Mouse (Mus musculus) adrenal gland, postnatal 36 days (tissue): ENCODE measurements around the gene Dock6. TPM values are rescaled to one million over a fixed set of nuclear protein-coding genes. Genes with fewer than 3 reads are reported as not detected.
A peak's percentile ranks its signal among the peaks of the same experiment; 100 is the strongest.

Source experiments
- DNase-seq, 2 experiments: peaks; one replicate each; pipeline ENCODE4 v3.0.0; 2021; ENCODE audit warnings: mixed read lengths in 1 of 2
- total RNA-seq, 2 experiments: library from RNA; stranded (reverse); gene quantifications; 2 replicates each; pipeline ENCODE4 v1.2.3; 2021

Dock6 gene
- total RNA-seq, 2 experiments from 2014 or later = 31.2 to 40.7 TPM

DNA sequence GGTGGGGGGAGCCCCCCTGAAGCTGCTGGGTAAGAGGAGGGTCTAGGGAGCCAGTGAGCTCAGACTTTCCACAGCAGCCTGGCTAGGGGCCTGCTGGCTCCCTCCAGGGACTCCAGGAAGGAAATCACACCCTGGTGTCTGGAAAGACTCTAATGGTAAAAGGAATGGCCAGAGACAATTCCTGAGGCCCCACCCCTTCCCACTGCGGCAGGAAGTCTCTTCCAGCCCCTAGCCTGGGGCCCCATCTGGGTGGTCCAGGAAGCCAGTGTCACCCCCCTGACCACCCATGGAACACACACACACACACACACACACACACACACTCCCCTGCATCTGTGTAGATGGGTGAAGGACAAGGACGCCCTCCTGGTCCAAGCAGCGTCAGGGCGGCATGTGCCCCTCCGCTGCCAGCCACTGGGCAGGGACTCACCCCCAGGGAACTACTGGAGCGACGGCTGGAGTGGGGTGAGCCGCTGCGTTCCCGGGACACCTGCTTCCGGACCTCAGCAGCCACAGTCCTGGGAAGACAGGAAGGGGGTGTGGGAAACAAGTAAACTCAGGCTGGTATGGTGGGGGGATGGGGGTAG lies 5.6 kb downstream of the Dock6 start:
- peak; percentile 55 to 74 for DNase-seq

GRCm38 (mm10) chr9:21845381-21846080 lies 6.9 kb downstream of the Dock6 start:
- DNase-seq = no peak

DNA sequence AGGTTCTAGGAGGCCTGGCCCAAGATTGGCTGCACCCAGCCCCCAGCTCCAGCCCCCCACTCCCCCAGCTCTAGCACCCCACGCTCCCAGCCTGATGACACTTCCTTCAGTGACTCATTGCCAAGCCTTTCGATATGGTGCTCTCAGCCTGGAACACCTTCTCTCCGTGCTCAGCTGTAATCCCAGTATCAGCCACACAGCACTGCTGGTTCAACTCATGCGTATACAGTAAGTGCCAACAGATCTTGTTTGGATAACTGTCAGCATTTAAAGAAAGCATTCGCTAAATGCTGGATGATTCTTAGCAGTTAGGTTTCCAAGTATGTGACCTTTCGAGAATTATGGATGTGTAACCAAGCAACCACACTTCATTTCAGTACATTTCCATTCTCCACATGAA lies 9.3 kb downstream of the Dock6 start:
- DNase-seq = no peak

DNA sequence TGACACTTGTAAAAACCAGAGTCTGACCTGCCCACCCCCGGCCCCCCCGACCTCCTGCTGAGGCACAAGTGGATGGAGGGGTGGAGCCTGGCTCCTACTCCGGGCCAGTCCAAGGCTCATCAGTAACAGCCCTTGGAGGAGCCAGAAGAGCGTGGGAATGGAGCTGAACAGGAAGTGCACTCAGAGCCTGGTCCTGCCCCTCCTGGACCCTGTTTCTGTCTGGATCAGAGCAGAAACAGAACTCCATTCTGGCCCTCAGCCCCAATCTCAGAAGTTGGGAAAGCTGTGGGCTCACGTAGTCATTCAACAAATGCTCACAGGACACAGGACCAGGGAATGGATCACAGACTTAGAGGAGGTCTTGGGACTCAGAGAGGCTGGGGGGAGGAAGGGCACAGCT lies 10.0 kb downstream of the Dock6 start:
- DNase-seq = peak in 1 of 2 experiments; percentile 42

DNA sequence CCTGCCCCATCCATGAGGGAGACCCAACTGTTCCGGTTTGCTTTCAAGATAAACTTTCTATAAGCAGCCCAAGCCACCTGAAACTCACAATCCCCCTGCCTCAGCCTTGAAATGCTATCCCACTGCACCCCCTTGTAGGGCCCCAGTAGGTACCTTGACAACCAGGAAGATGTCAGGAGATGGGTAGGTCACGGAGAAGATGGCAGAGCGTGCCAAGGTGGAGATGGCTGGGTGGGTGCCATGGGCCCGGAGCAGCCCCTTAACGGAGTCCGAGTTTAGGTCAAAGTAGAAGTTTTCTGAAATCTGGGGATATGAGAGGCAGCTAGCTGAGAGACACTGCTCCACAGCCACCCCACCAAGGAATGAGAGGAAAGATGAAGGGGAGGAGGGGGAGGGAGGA lies 11.1 kb downstream of the Dock6 start:
- DNase-seq = no peak

DNA sequence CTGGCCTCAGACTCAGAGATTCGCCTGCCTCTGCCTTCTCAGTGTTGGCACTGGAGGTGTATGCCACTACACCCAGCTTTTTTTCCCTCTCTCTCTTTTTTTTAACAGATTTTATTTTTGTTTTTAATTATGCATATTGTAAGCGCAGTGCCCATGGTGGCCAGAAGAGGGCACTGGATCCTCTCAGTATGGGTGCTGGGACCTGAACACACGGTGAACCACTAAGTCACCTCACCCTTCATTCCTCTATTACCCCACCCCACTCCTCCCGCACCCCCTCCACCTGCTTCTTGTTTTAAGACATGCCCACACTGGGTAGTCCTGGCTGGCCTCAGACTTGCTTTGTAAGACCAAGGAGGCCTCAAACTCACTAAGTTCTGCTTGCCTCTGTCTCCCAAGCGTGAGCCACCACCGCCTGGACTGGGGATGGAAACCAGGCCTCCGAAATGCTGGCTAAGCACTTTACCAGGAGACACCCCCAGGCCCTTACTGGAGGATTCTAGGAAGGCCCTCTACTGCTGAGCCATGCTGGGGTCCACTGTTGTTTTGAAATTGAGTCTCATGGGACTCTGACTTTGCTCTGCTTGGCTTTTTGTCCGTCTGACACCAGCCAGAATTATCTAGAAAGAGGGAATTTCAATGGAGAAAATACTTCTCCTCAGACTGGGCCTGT lies 12.2 kb downstream of the Dock6 start:
- DNase-seq = peak; percentile 49 to 61

GRCm38 (mm10) chr9:21837690-21838089 lies 14.7 kb downstream of the Dock6 start:
- DNase-seq = no peak

GRCm38 (mm10) chr9:21835258-21835912 lies 17.1 kb downstream of the Dock6 start, which contains the start of gene Angptl8:
Gene Angptl8 (plus strand): TSS chr9:21835510.
- peak; percentile 82 to 90 for DNase-seq

DNA sequence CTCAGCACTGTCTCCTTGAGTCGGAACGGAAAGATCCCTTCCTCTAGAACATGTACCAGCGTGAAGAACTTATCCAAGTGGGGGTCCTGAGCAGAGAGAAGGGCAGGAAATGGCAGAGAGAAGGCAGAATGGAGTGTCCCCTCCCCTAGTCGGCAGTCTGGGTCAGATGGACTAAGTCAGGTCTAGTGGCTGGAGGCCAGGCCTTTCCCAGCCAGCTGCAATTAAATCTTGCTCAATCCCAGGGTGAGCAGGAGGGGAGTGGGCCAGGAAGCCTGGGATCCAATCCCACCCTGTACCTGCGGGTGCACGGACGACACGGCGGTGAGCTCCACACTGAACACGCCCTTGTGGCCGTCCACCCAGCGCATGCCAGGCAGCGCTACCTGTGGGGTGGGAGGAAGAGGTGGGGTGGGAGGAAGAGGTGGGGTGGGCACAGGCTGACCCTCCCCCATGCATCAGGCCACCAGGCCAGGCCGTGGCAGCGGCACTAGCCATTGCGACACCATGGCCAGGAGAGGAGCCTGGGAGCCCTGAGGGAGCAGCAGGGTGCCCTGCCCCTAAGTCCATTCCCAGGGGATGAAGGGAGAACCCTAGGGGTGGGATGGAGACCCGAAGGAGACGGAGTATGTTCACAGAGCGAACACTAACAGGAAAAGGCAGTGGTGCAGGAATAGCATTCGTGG lies 20.7 kb downstream of the Dock6 start:
- peak in 1 of 2 experiments; percentile 62 for DNase-seq

DNA sequence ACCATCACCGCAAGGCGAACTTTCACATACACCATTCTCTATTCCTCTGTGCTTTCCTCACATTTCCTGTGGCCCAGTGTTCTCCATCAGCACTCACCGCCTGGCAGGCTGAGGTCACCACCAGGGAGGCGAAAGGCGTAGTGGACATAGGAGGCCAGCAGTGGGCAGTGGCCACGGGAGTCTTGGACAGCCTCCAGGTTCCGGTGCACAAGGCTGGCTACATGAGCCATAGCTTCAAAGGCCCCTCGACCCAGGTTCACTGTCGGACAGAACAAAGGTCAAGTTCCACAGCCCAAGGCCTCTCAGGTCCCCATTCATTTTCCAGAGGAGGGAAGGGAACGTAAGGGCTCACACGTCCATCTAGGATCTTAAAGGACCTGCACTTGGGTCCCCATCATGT lies 21.5 kb downstream of the Dock6 start:
- peak; percentile 58 to 79 for DNase-seq

GRCm38 (mm10) chr9:21830461-21830850 lies 22.0 kb downstream of the Dock6 start:
- no peak for DNase-seq

GRCm38 (mm10) chr9:21829834-21830460 lies 22.5 kb downstream of the Dock6 start:
- no peak for DNase-seq

GRCm38 (mm10) chr9:21824366-21824765 lies 28.1 kb downstream of the Dock6 start:
- DNase-seq = no peak

DNA sequence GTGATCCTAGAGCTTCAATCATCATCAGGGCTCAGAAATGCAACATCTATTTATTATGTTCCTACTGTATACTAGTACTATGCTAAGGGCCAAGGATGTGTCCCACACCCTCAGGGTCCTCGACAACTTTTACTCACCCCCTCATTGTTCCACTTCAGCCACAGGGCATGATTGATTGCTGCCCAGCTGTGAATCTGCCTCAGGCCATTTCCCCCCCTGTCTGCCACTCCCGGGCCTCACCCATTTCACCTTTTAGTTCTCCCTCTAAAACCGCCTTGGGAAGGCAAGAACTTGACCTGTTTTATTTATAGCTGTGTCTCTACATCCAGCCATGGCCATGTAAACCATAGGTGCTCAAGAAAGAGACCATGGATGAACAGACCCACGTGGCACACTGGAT lies 28.5 kb downstream of the Dock6 start:
- no peak for DNase-seq

GRCm38 (mm10) chr9:21822686-21823085 lies 29.7 kb downstream of the Dock6 start:
- no peak for DNase-seq

GRCm38 (mm10) chr9:21820183-21820582 lies 32.3 kb downstream of the Dock6 start:
- DNase-seq = no peak

DNA sequence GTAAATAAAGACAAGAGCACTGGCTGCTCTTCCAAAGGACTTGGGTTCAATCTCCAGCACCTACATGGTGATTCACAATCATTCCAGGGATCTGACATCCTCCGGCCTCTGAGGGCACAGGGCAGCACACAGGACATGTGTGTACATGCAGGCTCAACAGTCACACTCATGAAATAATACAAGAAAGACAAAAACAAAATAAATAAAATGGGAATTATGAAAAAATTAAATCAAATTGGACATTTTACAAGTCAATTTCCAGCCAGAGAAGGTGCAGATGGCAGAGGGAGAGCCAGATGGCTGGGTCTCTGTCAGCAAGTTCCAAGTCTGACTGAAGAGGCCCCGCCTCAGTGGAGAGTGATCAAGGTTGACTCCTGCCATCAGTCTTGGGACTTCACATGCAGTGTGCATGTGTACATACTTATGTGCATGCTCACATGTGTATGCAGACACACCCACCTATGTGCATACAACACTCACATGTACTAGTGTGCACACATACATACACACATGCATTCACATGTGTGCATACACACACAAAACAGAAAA lies 33.2 kb downstream of the Dock6 start:
- DNase-seq = no peak

DNA sequence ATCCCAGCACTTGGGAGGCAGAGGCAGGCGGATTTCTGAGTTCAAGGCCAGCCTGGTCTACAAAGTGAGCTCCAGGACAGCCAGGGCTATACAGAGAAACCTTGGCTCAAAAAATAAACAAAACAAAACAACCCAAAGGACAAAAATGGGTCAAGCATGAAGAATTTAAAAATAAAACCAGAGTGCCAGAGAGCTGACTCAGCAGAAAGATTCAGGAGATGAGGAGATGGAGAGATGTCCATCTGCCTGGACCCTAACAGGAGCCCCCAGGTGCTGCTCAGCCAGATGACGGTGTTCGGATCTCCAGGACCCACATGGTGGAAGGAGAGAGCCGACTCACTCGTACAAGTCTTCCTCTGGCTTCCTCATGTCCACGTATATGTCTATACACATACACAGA lies 33.9 kb downstream of the Dock6 start:
- no peak for DNase-seq

GRCm38 (mm10) chr9:21818125-21818524 lies 34.3 kb downstream of the Dock6 start:
- no peak for DNase-seq

- no peak for DNase-seq
Observed at GRCm38 (mm10) chr9:21816716-21817305, 35.6 kb downstream of the Dock6 start.

GRCm38 (mm10) chr9:21811170-21811569 lies 41.3 kb downstream of the Dock6 start:
- DNase-seq = no peak
